Mouse (Mus musculus): ENCODE data around the gene Iqcf5.

GRCm38 (mm10) chr9:106564025-106564424, 49.7 kb downstream of the Iqcf5 start:
- no peak for TF ChIP-seq CTCF (IDR thresholded peaks at IDR 0.05; ENCODE audit: control insufficient read depth, insufficient read depth, insufficient replicate concordance, low read depth, low read length)
- no peak for TF ChIP-seq POLR2A (IDR thresholded peaks at IDR 0.05; ENCODE audit: control insufficient read depth, low read depth, low read length)
